Mouse (Mus musculus): ENCODE results near the gene Spo11. TPM values are rescaled to one million over a fixed set of nuclear protein-coding genes. Genes with fewer than 3 reads are reported as not detected.

Spo11 gene
- polyA plus RNA-seq, 1 experiment from 2014 or later: 1.8 TPM

DNA sequence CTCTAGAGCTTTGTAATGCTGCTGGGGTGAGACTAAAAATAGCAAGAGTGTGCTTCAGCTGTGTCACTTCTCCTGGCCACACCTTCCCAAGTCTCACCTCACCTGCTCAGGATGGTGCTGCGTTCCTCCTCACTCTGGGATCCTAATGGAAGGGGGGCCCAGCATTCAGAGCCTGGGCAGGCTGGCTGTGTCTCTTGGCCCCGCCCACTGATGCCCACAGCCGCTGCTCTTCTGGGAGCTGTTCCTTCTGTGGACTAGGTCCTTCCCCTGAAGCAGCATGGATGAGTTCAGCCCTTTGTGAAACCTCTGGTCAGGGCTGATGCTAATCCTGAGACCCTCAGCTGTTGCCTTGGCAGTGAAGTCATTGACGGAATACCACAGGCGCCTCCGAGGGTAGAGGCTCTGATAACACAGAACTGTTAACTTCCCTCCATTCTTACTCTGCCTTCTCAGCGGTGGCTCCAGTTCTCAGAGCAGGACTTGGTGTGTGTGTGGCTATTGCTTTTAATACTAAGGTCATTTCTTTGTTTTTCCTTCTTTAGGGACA is 37.3 kb downstream of the Spo11 start:
- WGBS: 83% methylated on average over 7 of the region's 7 CpGs
- no peaks in the 10 kb centered on the region for H3K9me3 ChIP-seq (ENCODE audit: control insufficient read depth, low read length)
- H3K9ac ChIP-seq (ENCODE audit: low read depth, low read length): no peak overlapping the region
- peaks cover 34% of the 10 kb centered on the region for H3K36me3 ChIP-seq (ENCODE audit: control insufficient read depth, insufficient read depth, low read length)
- no peak overlapping the region for H3K4me2 ChIP-seq (ENCODE audit: low read length)
- no peak for ATAC-seq
- H3K27me3 ChIP-seq (replicated peaks; ENCODE audit: control insufficient read depth, insufficient read depth, low read length): no peaks in the 10 kb centered on the region
- peaks cover 3% of the 10 kb centered on the region for H3K4me1 ChIP-seq (ENCODE audit: control insufficient read depth, insufficient read depth, low read depth, low read length)
- H3K4me3 ChIP-seq (ENCODE audit: low read length): no peak overlapping the region
- H3K27ac ChIP-seq (ENCODE audit: low read depth, low read length): no peak overlapping the region

DNA sequence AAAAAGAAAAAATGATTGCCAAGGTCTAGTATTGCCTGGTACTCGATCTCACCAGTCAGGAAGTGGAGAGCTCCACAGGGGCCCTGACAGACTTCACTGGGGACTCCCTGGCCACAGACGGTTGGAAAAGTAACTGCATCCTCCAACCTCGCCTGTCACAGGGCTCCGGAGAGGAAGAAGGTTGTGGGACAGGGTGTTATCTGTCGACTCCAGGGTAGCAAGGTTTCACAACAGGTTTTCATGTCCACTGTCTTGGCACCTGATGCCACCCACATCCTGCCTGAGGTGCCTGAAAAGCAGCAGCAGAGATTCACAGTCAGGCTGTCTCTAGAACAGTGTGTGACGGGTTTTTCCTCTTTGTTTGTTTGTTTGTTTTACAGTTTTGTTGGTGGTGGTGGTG is 40.4 kb downstream of the Spo11 start:
- 51% methylated on average over 6 of the region's 6 CpGs for WGBS
- Histone ChIP-seq H3K9me3 (ENCODE audit: control insufficient read depth, low read length) (no peaks in the 10 kb centered on the region), H3K9ac (ENCODE audit: low read depth, low read length) (no peak overlapping the region), H3K36me3 (ENCODE audit: control insufficient read depth, insufficient read depth, low read length) (peaks cover 16% of the 10 kb centered on the region; the same call in 1 of the 2 replicates), H3K4me2 (ENCODE audit: low read length) (no peak overlapping the region), H3K4me3 (ENCODE audit: low read length) (no peak overlapping the region), H3K27me3 (replicated peaks; ENCODE audit: control insufficient read depth, insufficient read depth, low read length) (peaks cover 3% of the 10 kb centered on the region), H3K4me1 (ENCODE audit: control insufficient read depth, insufficient read depth, low read depth, low read length) (peaks cover 18% of the 10 kb centered on the region), H3K27ac (ENCODE audit: low read depth, low read length) (no peak overlapping the region)
- ATAC-seq: no peak

DNA sequence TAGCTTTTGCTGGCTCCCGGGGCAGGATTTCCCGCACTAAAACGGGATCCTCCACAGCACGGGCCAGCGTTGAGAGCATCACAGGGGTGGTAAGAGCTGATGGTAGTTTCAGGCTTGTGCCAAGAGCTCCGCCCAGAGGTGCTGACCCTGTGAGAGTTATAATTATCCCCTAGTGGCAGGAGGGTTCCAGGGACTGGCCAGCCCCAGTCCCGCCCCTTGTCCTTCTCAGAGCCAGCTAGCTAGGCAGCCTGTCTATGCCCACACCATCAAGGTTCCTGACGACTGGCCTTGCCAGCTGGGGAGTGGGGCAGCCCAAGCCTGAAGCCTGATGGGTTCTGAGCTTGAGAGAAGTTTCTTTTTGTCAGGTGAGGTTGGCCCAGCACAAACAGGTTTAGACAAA is 41.1 kb downstream of the Spo11 start:
- H3K9ac ChIP-seq (ENCODE audit: low read depth, low read length): no peak overlapping the region
- H3K4me1 ChIP-seq (ENCODE audit: control insufficient read depth, insufficient read depth, low read depth, low read length): peaks cover 24% of the 10 kb centered on the region
- no peaks in the 10 kb centered on the region for H3K9me3 ChIP-seq (ENCODE audit: control insufficient read depth, low read length)
- H3K27me3 ChIP-seq (replicated peaks; ENCODE audit: control insufficient read depth, insufficient read depth, low read length): peaks cover 3% of the 10 kb centered on the region
- H3K4me3 ChIP-seq (ENCODE audit: low read length): no peak overlapping the region
- ATAC-seq: no peak
- peaks cover 12% of the 10 kb centered on the region; the same call in 1 of the 2 replicates for H3K36me3 ChIP-seq (ENCODE audit: control insufficient read depth, insufficient read depth, low read length)
- no peak overlapping the region for H3K27ac ChIP-seq (ENCODE audit: low read depth, low read length)
- H3K4me2 ChIP-seq (ENCODE audit: low read length): no peak overlapping the region
- 24% methylated on average over 8 of the region's 8 CpGs for WGBS

DNA sequence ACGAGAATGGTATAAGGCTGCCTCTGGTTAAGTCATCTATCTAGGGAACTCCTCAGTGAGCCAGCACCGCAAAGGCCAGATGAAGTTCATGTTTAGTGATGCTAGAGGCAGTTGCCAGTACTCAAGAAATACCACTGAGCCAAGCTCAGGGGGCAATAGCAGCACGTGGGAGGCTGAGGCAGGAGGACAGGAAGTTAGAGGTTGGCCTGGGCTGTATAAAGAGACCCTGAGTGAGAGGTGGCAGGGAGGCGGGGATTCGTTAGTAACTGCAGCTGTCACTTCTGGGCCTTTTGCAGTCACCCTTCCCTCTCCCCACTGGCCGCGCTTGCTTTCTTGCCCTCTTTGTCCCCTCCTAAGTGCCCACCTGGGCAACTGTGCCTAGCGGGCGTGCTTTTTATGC is 41.8 kb downstream of the Spo11 start:
- Histone ChIP-seq H3K4me3 (ENCODE audit: low read length) (peak overlapping the region; percentile 37), H3K9me3 (ENCODE audit: control insufficient read depth, low read length) (no peaks in the 10 kb centered on the region), H3K27me3 (replicated peaks; ENCODE audit: control insufficient read depth, insufficient read depth, low read length) (peaks cover 3% of the 10 kb centered on the region), H3K27ac (ENCODE audit: low read depth, low read length) (no peak overlapping the region), H3K4me2 (ENCODE audit: low read length) (peak overlapping the region; percentile 74), H3K9ac (ENCODE audit: low read depth, low read length) (0 out of 2 replicates have a peak overlapping the region, but pooled peaks have one; percentile 24), H3K4me1 (ENCODE audit: control insufficient read depth, insufficient read depth, low read depth, low read length) (peaks cover 30% of the 10 kb centered on the region), H3K36me3 (ENCODE audit: control insufficient read depth, insufficient read depth, low read length) (peaks cover 8% of the 10 kb centered on the region; the same call in 1 of the 2 replicates)
- ATAC-seq: no peak
- 19% methylated on average over 9 of the region's 9 CpGs for WGBS

DNA sequence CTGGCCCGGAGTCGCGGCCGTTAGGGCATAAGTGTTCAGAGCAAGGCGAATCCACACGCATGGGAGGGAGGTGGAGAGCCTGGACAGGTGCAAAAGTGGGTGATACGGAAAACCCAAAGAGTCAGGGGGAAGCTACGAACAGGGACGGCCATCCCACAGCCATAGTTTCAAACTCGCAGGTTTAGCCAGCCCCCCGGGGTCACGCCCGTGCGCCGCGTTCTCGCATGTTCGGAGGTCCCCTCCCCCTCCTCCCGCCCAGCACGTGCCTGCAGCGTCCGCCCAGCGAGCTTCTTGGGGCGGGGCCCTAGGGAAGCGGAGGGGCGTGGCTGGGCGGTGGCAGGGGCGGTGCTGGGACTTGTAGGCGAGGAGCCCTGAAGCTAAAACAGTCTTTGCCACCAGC is 42.3 kb downstream of the Spo11 start:
- peak overlapping the region; percentile 74 for H3K4me2 ChIP-seq (ENCODE audit: low read length)
- peak overlapping the region; percentile 37 for H3K4me3 ChIP-seq (ENCODE audit: low read length)
- under 1% methylated on average over 20 of the region's 29 CpGs for WGBS
- peak overlapping the region; percentile 24; the same call in 1 of the 2 replicates for H3K9ac ChIP-seq (ENCODE audit: low read depth, low read length)
- no peaks in the 10 kb centered on the region for H3K9me3 ChIP-seq (ENCODE audit: control insufficient read depth, low read length)
- no peak overlapping the region for H3K27ac ChIP-seq (ENCODE audit: low read depth, low read length)
- peaks cover 4% of the 10 kb centered on the region; the same call in 1 of the 2 replicates for H3K36me3 ChIP-seq (ENCODE audit: control insufficient read depth, insufficient read depth, low read length)
- peaks cover 3% of the 10 kb centered on the region for H3K27me3 ChIP-seq (replicated peaks; ENCODE audit: control insufficient read depth, insufficient read depth, low read length)
- peak; percentile 35; the same call in 1 of the 2 replicates for ATAC-seq
- H3K4me1 ChIP-seq (ENCODE audit: control insufficient read depth, insufficient read depth, low read depth, low read length): peaks cover 34% of the 10 kb centered on the region

DNA sequence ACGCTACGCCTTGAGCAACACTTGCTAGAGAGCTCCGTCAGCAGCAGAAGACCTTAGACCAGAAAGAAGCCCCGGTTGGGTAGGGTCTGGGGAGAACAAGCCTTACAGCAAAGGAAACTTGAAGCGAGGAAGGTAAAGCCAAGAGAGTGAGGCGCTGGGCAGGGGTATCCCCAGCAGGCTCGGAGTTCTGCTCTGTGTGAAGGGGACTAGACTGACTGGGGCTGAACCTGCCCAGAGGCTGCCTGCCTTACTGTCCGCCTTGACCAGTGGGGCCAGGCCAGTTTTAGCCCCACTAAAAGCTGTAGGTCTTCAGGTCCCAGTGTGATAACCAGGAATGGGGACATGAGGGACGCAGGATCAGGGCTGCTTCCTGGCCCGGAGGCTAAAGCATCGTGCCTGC is 42.9 kb downstream of the Spo11 start, which contains the start of gene Rbm38:
Gene Rbm38, plus strand, starts transcription at position 69 of the 400 bp plus-strand sequence.
- Histone ChIP-seq H3K4me3 (ENCODE audit: low read length) (peak within 1 kb of the TSS; percentile 37), H3K9me3 (ENCODE audit: control insufficient read depth, low read length) (no peaks in the 10 kb centered on the region), H3K27ac (ENCODE audit: low read depth, low read length) (no peak within 1 kb of the TSS), H3K27me3 (replicated peaks; ENCODE audit: control insufficient read depth, insufficient read depth, low read length) (peaks cover 3% of the 10 kb centered on the region), H3K9ac (ENCODE audit: low read depth, low read length) (peak within 1 kb of the TSS; percentile 24; the same call in 1 of the 2 replicates), H3K4me2 (ENCODE audit: low read length) (peak within 1 kb of the TSS; percentile 83), H3K36me3 (ENCODE audit: control insufficient read depth, insufficient read depth, low read length) (no peaks in the 10 kb centered on the region; the same call in 1 of the 2 replicates), H3K4me1 (ENCODE audit: control insufficient read depth, insufficient read depth, low read depth, low read length) (peaks cover 41% of the 10 kb centered on the region)
- no peak for ATAC-seq
- WGBS: 26% methylated on average over 11 of the region's 11 CpGs

DNA sequence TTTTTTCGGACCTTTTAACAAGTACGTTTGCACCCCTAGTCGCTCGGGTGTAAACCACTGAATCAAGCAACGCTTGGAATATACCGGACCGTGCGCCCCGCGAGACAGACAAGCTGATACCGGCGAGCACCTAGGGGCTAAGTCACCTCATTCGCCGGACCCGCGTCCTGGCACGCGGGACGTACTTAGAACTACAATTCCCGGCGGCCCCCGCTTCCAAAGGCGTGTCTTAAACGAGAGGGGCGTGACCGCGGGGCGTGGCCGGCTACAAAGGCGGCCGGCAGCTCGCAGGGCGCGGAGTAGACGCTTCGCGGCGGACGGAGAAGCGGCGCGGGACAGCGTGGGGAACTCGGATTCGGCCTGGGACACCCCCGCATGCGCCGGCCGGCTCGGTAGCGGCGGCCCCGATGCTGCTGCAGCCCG is 44.1 kb downstream of the Spo11 start:
- Histone ChIP-seq H3K4me2 (ENCODE audit: low read length) (peak overlapping the region; percentile 83), H3K27ac (ENCODE audit: low read depth, low read length) (no peak overlapping the region), H3K36me3 (ENCODE audit: control insufficient read depth, insufficient read depth, low read length) (no peaks in the 10 kb centered on the region), H3K9me3 (ENCODE audit: control insufficient read depth, low read length) (no peaks in the 10 kb centered on the region), H3K27me3 (replicated peaks; ENCODE audit: control insufficient read depth, insufficient read depth, low read length) (peaks cover 3% of the 10 kb centered on the region), H3K9ac (ENCODE audit: low read depth, low read length) (peak overlapping the region; percentile 80), H3K4me3 (ENCODE audit: low read length) (peak overlapping the region; percentile 76), H3K4me1 (ENCODE audit: control insufficient read depth, insufficient read depth, low read depth, low read length) (peaks cover 42% of the 10 kb centered on the region)
- WGBS: 0% methylated on average over 34 of the region's 54 CpGs
- ATAC-seq: peak; percentile 87

DNA sequence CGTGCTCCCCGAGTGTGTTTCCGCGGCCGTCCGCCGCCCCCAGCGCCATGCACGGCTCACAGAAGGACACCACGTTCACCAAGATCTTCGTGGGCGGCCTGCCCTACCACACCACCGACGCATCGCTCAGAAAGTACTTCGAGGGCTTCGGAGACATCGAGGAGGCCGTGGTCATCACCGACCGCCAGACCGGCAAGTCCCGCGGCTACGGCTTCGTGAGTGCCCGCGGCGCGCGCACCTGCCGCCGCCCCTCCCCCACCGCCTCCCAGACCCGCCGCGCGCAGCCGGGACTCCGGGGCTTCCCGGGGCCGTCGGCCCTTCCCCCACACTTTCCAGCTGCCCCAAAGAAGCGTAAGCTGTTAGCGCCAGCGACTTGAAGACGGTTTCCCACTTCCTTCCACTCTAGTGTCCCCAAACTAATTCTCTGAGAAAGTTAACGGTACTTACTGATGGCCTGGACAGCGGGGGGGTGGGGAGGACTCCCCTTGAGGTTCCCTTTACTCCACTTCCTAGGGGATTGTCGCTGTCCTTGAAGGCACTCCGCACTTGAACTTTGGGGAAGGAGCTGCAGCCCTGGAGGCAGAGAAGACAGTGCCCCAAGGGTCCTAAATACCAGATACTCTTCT is 44.7 kb downstream of the Spo11 start:
- Histone ChIP-seq H3K27ac (ENCODE audit: low read depth, low read length) (no peak overlapping the region), H3K4me2 (ENCODE audit: low read length) (peak overlapping the region; percentile 83), H3K27me3 (replicated peaks; ENCODE audit: control insufficient read depth, insufficient read depth, low read length) (peaks cover 3% of the 10 kb centered on the region), H3K36me3 (ENCODE audit: control insufficient read depth, insufficient read depth, low read length) (no peaks in the 10 kb centered on the region), H3K4me3 (ENCODE audit: low read length) (peak overlapping the region; percentile 76), H3K9me3 (ENCODE audit: control insufficient read depth, low read length) (no peaks in the 10 kb centered on the region), H3K4me1 (ENCODE audit: control insufficient read depth, insufficient read depth, low read depth, low read length) (peaks cover 42% of the 10 kb centered on the region), H3K9ac (ENCODE audit: low read depth, low read length) (peak overlapping the region; percentile 80)
- peak; percentile 69 for ATAC-seq
- WGBS: under 1% methylated on average over 46 of the region's 51 CpGs

DNA sequence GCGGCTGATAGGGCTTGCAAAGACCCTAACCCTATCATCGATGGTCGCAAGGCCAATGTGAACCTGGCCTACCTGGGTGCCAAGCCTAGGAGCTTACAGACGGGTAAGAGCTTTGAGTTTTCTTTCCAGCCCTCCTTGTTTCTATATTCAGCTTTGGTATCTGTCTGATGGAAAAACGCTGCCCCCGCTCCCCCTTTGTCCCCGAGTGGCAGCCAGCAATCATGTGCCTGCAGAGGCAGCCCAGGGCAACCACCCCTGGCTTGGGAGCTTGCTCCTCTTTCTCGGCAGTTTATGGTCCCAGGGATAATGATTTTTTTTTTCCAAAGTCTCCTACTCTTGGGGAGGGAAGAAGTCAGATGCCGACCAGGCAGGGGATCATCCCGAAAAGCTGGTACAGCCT is 45.3 kb downstream of the Spo11 start:
- 24% methylated on average over 10 of the region's 10 CpGs for WGBS
- no peak for ATAC-seq
- Histone ChIP-seq H3K9ac (ENCODE audit: low read depth, low read length) (peak overlapping the region; percentile 80), H3K4me1 (ENCODE audit: control insufficient read depth, insufficient read depth, low read depth, low read length) (peaks cover 42% of the 10 kb centered on the region), H3K4me2 (ENCODE audit: low read length) (peak overlapping the region; percentile 83), H3K27ac (ENCODE audit: low read depth, low read length) (no peak overlapping the region), H3K4me3 (ENCODE audit: low read length) (peak overlapping the region; percentile 76), H3K36me3 (ENCODE audit: control insufficient read depth, insufficient read depth, low read length) (no peaks in the 10 kb centered on the region), H3K9me3 (ENCODE audit: control insufficient read depth, low read length) (no peaks in the 10 kb centered on the region), H3K27me3 (replicated peaks; ENCODE audit: control insufficient read depth, insufficient read depth, low read length) (peaks cover 3% of the 10 kb centered on the region)

Measured in hindbrain, embryonic 16.5 days (tissue).